Mouse (Mus musculus) CD4-positive, CD25-positive, alpha-beta regulatory T cell, adult 4 months (primary cell): ENCODE data around the gene Apol7e. TPM values are rescaled to one million over a fixed set of nuclear protein-coding genes. Genes with fewer than 3 reads are reported as not detected.
"Not testable (repeated sequence)": the region's sequence is repeated elsewhere in the genome, so short reads cannot be mapped to it uniquely, and the experiment has no call there.

Source experiments
- ATAC-seq: one replicate; pipeline ENCODE4 v1.8.0; 2017
- polyA plus RNA-seq, 2 experiments: library from polyadenylated mRNA; unstranded; fragments of 100-300 nt; shearing (Covaris generic); gene quantifications; one replicate each; pipeline ENCODE4 v1.2.1; 2017

Apol7e gene
- polyA plus RNA-seq: 10 to 100 TPM; 57.4 to 67.8 TPM

DNA sequence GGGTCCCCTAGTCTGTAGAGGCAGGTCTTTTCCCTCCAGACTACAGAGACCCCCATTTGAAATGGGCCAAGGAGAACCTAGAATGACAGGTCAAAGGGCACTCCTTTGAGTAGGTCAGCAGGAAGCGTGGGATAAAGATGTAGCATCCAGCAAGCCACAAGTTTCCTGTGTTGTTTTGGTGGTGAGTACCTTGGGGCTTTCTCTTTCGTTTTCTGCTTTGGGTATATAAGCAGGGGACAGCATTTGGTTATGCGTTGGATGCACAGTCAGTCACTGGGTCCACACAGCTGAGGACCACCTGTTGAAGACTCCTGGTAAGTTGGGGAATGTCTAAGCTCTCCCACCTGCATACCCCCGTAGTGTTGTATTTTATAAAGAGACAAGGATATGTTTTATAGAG lies at the start of gene Apol7e:
Gene Apol7e (plus strand): TSS at position 202 of the 400 bp plus-strand sequence.
- peak; percentile 95 for ATAC-seq

DNA sequence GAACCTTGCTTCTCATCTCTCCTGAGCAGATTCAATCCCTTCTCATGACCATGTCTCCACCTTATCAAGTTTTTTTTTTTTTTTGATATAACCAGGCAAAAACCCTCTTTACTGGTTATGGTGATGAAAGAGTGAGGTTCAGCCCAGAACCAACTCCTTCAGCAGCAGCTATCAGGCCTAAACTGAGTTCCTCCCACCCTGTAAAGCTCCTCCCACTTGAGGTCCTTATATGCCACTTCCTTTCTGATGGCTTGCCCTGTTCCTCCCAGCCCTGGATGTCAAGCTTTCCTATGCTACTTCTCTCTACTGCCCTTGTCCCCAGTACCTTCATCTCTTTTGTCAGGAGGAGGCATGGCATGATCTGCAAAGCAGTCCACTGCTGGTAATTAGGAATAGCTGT lies 47.5 kb upstream of the Apol7e start:
- not testable (repeated sequence) for ATAC-seq

DNA sequence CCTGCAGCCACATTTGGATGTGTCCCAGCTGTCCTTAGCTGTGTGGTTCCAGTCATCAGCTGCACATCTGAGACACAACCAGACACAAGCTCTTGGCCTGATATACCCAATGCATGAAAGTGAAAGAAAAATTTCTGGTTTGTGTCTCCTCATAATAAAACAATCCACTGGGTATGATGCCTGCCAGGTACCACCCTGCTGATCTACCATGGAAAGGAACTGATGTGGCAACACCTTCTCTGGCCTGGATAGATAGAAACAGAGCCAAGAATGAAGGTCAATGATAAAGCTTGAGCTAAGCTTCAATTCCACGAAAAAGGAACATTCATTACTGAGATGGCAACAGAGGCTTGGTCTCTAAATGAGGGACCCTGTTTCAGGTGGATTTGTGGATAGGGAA lies 38.9 kb upstream of the Apol7e start:
- ATAC-seq: not testable (repeated sequence)

GRCm38 (mm10) chr15:77661841-77662240 lies 36.8 kb upstream of the Apol7e start:
- not testable (repeated sequence) for ATAC-seq

GRCm38 (mm10) chr15:77674081-77674480 lies 24.6 kb upstream of the Apol7e start:
- ATAC-seq: not testable (repeated sequence)

DNA sequence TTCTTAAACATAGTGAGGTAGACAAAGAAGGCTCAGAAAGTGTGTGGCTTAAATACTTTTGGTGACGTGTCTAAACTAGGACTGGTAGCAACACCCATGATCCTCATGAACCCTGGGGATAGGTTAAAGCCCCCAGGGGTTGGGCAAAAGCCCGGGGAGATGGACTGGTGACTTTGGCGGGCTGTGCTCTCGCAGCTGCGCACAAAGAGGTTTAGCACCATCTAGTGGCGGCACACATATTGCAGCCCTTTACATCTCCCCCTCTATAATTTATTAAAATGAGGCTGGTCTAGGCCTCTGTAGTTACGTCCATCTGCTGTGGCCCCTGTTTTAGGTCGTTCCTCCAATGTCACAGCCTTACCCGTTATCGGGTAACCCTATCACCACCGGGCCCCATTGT lies 14.7 kb upstream of the Apol7e start:
- ATAC-seq: not testable (repeated sequence)

DNA sequence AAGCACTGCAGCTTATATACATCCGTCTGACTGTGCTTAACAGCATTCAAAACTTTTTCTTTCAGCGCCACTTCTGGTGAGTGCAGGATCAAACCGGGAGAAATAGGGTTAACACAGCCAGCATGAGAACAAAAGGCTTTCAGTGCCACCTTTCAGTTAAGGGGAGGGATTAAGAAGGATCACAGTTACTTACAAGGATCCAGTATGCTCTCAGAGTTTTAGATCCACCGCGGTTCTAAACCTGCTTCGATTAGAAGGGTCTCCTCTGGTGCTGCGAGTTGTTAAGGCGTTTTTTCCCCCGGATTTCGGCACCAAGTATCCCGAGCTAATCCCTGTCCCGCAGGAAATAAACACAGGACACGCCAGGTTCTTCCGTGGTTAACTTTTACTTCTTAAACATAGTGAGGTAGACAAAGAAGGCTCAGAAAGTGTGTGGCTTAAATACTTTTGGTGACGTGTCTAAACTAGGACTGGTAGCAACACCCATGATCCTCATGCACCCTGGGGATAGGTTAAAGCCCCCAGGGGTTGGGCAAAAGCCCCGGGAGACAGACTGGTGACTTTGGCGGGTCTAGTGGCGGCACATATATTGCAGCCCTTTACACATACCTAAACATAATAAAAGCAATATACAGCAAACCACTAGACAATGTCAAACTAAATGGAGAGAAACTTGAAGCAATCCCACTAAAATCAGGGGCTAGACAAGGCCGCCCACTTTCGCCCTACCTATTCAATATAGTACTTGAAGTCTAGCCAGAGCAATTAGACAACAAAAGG lies 6.9 kb upstream of the Apol7e start:
- ATAC-seq: not testable (repeated sequence)

- peak; percentile 53 for ATAC-seq
Observed at GRCm38 (mm10) chr15:77694687-77695295, 3.9 kb upstream of the Apol7e start.

GRCm38 (mm10) chr15:77705306-77705705 lies 6.6 kb downstream of the Apol7e start:
- ATAC-seq: peak; percentile 41

GRCm38 (mm10) chr15:77708936-77709335 lies 10.3 kb downstream of the Apol7e start:
- ATAC-seq: not testable (repeated sequence)

DNA sequence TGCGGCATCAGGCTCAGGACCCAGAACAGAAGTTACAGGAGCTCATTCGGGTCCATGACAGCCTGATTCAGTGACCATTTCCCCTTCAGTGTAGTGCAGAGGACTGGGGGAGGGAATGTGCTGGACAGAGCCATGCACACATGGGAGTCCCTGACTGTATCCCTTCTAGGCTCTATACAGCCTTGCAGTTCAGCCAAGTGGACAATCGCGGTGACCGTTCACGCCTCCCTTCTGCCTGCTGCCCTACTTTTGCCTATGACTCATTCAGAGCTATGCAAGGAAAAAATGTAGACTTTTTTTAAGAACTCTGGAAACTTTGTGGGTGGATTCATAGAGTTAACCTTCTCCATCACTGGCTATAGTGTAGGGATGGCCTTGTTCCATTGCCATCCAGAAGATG lies 19.6 kb downstream of the Apol7e start:
- not testable (repeated sequence) for ATAC-seq

DNA sequence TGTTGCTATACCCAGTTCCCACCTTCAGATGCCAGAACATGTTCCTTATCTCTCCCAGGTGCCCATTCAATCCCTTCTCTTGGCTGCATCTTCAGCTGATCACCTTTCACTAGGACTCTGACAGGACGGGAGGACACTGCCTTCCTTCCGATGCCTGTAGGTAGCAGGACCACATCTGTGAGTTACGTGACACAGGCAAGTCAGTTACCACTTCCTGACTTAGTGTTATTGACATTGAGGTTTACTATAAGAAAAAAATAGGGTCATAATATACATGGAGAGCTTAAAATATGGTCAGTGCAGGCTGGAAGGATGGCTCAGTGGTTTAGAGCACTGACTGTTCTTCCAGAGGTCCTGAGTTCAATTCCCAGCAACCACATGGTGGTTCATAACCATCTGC lies 22.9 kb downstream of the Apol7e start:
- peak; percentile 70 for ATAC-seq

GRCm38 (mm10) chr15:77724208-77724911 lies 25.7 kb downstream of the Apol7e start:
- ATAC-seq: not testable (repeated sequence)

DNA sequence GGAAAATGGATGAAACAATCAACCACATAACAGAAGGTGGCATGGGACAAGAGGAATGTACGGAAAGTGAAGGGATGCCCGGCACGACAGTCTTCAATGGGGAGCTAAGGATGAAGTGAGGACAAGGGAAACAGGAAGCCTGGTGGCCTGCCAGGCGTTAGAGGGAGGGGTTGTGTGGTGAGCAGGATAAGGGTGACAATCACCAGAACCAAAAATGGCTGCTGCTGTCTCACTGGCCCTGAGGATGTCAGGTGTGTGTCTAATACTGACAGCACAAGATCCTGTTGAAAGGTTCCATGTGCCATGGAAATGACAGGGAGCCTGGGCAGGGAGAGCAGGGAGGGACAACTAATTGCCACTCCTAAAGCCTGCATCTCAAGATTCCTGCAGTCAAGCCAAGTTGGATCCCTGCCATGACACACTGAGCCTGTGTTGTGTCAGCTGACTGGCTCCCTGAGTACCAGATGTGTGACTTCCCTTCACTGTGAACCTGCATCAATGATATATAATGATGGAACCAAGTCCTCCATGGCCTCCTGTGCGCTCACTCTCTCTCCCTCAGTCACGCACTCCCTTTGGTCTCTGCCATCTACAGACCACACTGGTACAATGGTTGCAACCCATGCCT lies 26.9 kb downstream of the Apol7e start:
- not testable (repeated sequence) for ATAC-seq

GRCm38 (mm10) chr15:77727139-77727538 lies 28.5 kb downstream of the Apol7e start:
- ATAC-seq: peak; percentile 74

DNA sequence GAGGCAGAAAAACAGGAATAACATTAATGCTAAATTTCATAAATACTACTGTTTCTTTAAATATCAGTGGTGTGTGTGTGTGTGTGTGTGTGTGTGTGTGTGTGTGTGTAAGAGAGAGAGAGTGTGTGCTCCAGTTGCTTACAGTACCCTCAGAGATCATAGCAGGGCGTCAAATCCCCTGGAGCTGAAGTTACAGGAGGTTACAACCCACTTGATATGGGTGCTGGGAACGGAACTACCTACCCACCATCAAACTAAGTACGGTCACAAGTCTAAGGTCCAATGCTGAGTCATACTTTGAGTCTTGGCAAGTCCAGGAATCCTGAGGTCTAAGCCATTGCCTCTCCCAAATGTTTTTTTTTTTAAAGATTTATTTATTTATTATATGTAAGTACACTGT lies 29.1 kb downstream of the Apol7e start:
- ATAC-seq: not testable (repeated sequence)

- not testable (repeated sequence) for ATAC-seq
Observed at GRCm38 (mm10) chr15:77728739-77729138, 30.1 kb downstream of the Apol7e start, which contains the start of gene Apol9b. Gene Apol9b (plus strand): TSS chr15:77729039.

- ATAC-seq: no peak
Observed at GRCm38 (mm10) chr15:77731605-77732004, 32.9 kb downstream of the Apol7e start.

- ATAC-seq: not testable (repeated sequence)
Observed at GRCm38 (mm10) chr15:77732851-77733250, 34.2 kb downstream of the Apol7e start.

DNA sequence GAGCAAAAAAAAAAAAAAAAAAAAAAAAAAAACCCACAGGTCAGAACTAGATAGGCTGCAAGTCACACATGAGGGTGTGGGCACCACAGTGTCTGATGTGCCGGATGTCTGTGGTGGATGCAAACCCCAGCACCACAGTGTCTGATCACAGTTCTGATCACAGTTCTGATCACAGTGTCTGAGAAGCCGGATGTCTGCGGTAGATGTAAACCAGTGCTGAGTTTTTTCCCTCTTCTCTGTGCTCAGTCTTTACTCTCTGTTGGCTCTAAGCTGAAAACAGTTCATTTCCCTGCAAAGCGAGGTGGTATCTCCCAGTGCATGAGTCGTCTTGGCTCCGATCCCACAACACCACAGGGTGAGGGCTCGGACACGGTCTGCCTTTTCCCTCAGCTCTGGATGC lies 34.7 kb downstream of the Apol7e start:
- peak; percentile 99 for ATAC-seq

GRCm38 (mm10) chr15:77733903-77734302 lies 35.2 kb downstream of the Apol7e start:
- ATAC-seq: not testable (repeated sequence)

DNA sequence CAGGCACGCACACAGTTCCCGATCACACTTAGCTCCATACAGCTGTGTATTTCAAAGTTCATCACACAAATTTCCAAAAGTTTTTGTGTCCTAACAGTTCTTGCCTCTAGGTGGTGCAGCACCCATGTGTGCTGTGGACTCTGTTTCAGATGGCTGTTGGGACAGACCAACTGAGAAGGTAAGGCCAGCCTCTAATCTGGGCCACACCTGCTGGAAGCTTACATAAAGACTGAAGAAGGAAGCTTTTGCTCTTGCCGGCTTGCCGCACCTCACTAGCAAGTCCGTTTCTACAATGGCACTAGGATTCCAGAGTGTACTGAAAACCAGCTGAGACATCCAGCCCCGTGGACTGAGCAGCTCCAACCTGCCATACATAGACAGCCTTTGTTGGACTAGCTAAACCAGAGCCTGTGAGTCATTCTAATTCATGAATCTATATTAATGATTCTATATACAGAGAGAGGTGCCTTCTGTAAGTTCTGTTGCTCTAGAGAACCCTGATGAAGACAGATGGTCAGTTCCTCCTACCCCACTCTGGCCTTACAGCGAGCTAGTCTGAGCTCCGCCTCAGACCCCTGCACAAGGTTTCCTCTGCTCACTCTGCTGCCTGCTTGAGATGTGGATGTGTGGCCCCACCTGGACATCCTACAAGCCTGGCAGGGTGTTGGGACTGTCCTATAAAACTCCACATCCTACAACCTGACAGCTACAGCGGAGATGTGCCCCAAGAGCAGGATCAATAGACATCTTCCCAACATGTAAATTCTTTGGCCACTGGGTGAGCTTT lies 42.0 kb downstream of the Apol7e start:
- no peak for ATAC-seq
